Mouse (Mus musculus) urinary bladder, postnatal 10 days (tissue): ENCODE measurements around the gene Nfkbie.

Experiments
- DNase-seq: peaks from one replicate; pipeline ENCODE4 v3.0.0; 2022; ENCODE audit warnings: low spot score

Gene Nfkbie

DNA sequence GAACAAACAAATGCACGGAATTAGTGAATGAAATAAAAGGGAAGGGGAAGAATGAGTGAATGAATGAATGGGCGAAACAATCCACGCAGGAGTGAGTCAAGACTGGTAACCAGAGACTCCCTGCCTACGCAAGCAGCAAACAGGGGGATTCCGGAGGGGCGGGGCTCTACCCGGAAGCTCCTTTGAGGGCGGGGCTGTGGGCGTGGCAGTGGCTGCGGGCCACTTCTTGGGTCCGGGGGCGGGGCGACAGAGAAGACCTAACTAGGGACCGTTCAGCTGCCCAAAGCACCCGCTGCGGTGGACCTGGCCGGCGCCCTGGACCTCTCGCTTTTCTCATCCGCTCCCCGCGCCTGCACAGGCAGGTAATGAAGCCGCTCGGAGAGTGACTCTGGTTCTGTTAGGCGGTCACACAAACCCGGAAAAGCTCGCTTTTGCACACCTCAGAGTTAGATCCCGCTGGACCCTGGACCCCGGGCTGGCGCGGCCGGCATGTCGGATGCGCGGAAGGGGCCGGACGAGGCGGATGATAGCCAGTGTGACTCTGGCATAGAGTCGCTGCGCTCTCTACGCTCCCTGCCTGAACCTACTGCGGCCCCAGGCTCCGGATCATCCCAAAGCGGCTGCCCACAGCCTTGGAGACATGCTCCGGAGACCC is at the start of gene Nfkbie:
Gene Nfkbie (plus strand): TSS at position 252 of the 655 bp plus-strand sequence.
- DNase-seq: peak; percentile 72

DNA sequence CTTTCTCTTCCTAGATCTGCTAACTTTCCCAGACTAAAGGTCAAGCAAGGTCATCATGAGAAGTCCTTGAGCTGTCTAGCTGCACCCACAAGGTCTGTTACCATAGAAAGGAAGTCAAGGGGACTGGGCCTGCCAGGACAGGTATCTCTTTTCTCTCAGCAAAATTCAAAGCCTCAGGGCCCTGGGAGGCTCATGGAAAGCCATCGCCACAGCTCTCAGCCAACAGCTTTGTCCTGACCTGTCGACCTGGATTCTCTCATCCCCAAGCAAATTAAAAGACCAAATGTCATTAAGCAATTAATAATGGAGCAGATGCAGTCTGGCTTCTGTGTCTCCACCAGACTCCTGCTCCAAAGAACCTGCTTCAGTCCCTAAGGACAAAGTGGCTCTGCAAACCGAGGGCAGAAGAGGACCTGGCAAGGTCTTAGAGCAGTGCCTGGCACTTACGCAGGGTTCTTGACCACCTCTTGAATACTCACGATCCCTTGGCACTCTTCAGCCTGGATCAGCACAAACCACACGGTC is 49.5 kb upstream of the Nfkbie start:
- no peak for DNase-seq

DNA sequence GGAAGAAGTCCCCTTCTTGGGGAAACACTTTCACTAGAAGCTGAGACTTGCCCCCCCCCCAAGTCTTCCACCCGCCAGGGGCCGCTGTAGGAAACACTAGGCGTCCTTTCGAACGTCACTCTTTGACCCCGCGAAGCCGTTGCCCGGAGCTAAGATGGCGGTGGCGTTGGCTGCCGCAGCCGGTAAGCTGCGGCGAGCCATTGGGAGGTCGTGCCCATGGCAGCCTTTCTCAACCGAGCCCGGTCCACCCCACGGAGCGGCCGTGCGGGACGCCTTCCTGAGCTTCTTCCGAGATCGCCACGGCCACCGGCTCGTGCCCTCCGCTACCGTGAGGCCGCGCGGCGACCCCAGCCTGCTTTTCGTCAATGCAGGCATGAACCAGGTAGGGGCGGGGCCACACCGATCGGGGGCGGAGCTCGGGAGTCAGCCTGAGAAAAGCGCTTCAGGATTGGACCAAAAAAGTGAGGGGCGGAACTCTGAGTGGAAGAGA is 48.8 kb upstream of the Nfkbie start, which contains the start of gene Aars2:
Gene Aars2 (plus strand): TSS at position 142 of the 490 bp plus-strand sequence.
- DNase-seq: peak; percentile 82

DNA sequence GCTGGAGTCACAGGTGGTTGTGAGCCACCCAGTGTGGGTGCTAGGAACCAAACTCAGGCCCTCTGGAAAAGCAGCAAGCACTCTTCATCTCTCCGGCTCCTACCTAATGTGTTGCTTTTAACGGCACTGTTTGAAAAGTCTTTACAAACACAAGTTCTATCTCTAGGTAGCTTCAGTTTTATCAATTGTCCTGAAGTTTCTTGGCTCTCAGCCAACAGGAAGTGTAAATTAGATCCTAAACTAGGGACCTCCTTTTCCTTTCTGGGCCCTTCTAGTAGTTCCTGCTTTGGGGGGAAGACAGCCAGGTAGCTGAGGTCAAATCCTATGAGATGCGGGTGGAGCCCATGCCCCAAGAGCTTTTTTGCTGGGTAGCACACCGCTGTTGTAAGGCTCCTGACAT is 44.6 kb upstream of the Nfkbie start:
- no peak for DNase-seq

DNA sequence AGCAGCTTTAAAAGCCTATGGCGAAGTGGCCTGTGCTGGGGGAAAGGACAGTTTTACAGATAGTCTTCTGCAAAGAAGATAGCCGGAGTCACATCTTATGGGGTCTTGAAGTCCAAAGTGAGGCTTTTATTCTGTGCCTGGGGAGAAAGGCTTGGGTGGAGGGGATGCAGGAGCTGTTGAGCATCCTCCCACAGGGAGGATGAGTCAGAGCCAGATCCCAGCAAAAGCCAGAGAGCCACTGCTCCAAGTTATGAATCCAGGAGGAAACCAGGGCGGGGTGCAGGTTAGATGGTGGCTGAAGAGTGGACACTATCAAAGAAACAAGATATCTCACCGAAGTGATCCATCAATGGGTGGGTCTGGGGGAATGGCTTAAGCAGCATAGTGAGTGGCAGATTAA is 43.7 kb upstream of the Nfkbie start:
- DNase-seq: no peak

DNA sequence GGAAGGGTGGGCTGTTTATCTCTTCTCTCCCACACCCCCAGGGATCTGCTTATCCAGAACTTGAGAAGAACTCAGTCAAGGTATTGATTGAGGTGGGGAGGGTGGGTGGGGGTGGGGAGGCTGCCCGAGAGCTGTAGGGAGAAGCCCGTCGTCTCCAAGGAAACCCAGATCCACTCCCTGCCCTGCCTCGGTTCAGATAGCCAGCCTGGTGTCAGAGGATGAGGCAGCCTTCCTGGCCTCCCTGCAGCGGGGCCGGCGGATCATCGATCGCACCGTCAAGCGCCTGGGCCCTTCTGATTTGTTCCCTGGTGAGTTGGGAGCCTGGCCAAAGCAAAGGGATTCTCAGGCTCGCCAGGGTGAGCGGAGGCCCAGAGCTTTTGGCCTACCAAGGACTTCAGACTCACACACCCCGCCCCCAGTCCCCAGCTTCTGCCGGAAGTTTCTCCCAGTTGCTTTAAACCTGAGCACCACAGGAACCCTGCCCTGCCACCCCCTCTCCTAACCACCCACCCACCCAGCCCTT is 40.2 kb upstream of the Nfkbie start:
- DNase-seq: no peak

DNA sequence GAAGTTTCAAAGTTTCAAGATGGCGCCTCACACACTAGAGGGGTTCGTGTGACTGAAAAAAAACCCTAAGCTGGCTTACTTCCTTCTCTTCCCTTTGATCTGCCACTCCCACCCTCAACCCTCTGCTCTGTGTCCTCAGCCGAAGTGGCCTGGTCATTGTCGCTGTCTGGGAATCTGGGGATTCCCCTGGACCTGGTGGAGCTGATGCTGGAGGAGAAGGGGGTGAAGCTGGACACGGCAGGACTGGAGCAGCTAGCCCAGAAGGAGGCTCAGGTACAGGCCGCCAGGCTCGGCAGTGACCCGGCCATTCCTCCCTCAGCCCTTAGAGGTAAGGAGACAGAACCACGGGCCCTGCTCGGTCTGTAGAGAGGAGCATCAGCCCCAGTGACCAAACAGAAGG is 39.7 kb upstream of the Nfkbie start:
- DNase-seq: no peak

DNA sequence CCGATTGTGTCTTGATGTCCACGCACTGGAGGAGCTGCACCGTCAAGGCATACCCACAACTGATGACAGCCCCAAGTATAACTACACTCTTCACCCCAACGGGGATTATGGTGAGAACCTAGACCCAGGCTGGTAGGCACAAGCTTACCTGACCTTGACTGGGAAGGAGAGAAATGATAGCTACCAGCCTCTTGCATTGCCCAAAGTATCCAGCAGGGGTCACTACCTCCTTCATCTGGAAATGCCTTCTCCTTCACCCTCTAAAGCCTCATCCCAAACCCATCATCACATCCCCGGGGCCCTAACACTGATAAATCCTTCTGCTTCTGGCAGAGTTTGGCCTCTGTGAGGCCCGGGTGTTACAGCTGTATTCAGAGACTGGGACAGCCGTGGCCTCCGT is 39.0 kb upstream of the Nfkbie start:
- DNase-seq: peak; percentile 32

DNA sequence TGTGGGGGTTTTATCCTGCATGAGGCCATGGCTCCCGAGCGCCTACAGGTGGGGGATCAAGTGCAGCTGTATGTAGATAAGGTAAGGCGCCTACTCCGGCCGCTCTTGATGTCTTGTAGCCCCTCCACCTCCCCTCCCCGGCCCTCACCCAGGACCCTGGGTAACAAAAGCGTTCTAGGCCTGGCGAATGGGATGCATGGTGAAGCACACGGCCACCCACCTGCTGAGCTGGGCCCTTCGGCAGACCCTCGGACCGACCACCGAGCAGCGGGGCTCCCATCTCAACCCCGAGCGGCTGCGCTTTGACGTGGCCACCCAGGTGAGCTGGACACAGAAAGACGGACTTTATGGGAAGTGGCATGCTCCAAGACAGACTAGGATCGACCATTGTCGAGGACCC is 38.4 kb upstream of the Nfkbie start:
- DNase-seq: no peak

DNA sequence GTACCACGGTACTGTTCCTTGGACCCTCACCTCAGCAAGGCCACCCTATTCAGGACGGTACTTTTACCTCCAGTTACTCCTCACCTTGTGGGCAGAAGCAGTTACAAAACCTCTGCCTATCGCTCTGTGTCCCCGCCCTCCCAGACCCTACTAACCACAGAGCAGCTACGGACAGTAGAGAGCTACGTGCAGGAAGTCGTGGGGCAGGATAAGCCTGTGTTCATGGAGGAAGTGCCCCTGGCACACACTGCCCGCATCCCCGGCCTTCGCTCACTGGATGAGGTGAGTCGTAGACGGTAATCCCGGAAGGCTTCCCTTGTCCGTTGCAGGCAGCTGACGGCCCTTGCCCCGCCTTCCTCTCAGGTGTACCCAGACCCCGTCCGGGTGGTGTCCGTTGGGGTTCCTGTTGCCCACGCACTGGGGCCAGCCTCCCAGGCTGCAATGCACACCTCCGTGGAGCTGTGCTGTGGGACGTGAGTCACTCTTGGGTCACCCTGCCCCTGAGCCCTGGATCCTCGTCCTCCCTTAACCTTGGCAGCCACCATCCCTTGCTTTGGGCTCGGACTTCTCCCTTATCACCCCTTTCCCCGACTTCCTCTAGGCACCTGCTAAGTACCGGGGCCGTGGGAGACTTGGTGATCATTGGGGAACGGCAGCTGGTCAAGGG is 37.8 kb upstream of the Nfkbie start:
- no peak for DNase-seq

DNA sequence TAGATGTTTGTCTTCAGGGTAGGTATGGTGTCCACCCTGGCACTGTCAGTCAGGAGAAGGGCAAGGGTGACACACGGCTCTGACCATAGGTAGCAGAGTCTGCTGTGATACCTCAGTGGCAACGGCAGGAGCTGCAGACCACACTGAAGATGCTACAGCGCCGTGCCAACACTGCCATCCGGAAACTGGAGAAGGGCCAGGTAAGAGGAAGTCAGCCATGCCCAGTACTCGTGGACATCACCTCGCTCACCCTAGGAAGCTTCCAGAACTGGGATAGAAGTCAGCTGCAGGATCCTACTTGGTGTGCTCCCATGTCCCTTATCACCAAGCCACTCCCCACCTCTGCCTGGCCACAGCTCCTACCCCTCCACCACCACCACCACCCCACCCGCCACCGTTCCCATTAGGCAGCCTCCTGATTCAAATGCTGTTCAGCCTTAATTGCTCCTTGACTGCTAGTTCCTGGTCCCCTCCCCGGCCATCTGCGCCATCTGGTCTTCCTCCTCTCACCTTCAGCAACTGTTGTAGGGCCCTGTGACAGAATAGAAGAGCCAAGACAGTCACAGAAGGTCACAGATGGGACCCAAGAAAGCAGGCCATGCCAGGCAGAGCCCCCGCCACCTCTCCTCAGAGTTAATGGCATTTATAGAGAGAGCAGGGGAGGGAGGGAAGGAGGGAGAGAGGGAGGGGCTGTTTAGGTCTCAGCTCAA is 36.6 kb upstream of the Nfkbie start:
- no peak for DNase-seq

DNA sequence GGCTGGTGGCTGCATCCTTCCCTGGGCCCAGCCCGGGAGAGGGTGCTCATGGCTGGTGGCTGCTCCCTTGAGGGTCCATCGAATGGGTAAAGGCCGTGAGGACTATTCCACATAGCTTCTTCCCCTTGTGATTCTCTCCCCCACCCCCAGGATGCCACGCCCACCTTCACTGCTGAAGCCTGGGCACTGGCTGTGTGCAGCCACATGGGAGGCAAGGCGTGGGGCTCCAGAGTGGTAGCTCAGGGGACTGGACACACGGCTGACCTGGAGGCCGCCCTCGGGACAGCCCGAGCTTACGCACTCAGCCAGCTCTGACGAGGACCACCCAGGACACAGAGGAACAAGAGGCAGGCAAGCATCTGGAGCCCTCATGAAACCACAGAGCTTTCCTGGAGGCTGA is 35.4 kb upstream of the Nfkbie start:
- DNase-seq: no peak

DNA sequence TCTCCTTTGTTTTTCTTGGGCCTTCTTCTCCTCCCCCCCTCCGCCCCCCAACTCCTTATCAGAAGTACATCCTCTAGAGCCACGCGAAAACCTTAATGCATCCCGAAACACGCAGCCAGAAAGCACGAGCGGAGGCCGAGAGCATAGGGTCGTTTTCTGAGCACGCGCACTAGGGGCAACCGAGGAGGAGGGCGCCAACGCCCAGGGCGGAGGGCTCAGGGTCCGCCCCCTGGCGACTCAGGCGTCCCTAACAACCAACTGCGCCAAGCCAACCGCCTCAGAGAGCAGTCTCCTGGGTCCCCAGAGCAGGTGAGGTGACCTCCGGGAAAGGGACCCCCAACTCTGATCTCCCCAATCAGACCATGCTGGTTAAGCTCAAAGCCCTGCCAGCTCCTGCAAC is 32.2 kb upstream of the Nfkbie start, which contains the start of gene Tcte1:
Gene Tcte1 (plus strand): TSS at position 172 of the 400 bp plus-strand sequence.
- no peak for DNase-seq

DNA sequence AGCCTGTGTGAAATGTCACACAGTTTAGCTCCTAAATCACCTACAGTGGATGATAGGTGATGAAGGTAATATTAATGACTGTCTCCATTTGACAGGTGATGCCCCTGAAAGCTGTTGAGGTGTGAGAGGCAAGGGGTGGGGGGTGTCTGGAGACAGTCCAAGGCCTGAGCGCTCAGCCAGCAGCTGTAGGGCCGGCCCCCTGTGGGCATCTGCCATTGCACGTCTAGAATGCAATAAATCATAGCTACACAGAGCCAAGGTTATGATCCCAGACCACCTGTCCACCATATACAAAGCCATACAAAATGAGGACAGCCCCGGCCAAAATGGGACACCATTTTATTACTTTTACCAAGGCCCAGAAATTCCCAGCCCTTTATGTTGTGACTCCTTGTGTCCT is 30.5 kb upstream of the Nfkbie start:
- no peak for DNase-seq

DNA sequence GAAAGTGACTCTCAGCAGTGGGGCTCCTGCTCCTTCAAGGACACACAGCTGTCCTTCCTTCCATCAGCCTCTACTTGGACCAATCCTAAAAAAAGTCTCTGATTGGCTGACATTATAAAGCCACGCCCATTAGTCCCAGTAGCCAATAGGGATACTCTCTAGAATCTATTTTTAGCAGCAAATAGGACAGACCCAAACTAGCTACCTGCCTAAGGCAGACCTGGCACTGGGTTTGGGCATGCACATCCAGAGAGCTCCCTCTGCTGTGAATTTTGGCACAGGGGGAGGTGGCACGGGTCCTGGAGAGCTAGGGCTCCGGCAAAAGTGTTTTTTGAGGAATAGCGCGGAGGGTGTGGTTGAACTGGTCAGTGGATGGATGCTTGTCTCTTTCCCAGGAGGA is 28.9 kb upstream of the Nfkbie start:
- no peak for DNase-seq

DNA sequence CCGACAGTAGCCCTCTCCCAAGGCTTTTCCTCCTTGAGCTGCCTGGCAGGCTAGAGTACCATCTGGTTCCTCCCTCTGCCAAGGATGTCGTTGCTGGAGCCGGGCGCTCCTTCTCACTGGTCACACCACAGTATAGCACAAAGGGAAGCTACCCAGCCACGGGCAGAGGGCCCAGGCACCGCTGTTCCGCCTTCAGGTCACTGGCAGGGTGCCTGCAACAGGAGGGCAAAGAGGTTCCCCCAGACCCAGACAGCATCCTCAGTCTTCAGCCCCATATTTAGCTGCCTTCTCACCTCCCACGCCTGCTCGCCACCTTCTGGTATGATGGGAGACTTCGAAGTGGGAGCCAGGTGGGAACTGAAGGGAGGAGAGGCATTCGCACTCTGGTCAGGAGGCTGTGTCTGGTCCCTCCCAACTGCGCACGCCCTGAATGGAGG is 25.1 kb upstream of the Nfkbie start:
- DNase-seq: no peak

DNA sequence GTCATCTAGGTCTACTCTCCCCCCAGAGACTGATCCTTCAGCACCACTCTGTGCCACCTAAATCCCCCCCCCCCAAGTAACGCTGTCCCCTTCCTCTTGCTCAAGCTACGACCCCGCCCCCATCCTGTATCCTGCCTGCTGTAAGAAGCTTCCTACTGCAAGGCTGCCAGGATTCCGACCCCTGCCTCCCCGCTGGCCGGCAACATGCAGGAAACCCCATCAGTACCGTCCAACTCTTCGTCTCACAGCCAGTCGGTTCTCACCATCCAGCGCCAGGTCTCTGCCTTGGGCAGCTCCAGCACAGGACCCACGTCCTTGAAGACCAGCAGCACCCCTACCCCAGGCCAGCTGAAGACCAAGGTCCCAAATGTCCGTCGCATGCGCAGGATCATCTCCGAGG is 22.6 kb upstream of the Nfkbie start:
- no peak for DNase-seq

DNA sequence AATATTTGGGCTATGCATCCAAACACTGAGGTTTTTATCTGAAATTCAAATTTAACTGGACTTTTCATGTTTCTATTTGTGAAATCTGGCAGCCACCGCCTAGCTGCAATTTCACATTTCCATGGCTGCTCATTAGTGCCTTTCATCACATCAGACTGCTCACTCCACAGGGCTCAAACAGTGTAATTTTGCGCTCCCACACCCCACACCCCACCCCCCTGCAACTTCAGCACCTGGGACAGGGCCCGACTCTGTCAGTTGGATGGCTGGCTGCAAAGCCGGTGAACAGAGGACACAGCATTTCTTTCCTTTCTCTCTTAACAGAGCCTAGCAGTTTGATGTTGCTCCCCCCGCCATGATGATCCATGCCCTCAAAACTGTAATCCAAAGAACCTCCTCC is 19.2 kb upstream of the Nfkbie start:
- DNase-seq: no peak

DNA sequence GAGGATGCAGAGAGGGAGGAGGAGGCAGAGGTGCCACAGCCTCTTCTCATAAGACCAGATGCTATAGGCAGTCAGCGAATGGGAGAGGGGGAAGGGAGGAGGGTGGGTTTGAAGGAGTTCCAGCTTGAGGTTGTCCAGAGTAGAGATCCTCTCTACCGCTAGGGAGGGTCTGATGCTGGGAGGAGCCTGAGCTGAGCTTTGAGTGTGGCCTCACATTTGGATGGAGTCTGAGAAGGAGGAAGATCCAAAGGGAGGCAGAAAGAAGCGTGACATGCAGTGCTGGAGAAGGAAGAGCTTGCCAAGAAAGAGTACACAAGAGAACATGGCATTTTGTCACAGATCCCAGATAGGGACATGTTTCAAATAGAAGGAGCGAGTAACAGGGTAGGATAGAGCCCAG is 17.1 kb upstream of the Nfkbie start:
- no peak for DNase-seq

DNA sequence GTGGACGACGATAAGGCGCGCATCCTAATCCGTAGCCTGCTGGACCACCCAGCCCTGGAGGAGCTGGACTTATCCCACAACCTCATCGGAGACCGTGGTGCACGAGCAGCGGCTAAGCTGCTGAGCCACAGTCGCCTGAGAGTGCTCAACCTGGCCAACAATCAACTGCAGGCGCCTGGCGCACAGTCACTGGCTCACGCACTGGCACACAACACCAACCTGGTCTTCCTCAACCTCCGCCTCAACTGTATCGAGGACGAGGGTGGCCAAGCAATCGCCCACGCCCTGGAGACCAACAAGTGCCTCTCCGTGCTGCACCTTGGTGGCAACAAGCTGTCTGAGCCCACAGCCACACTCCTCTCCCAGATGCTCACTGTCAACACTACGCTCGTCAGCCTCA is 15.8 kb upstream of the Nfkbie start:
- no peak for DNase-seq

DNA sequence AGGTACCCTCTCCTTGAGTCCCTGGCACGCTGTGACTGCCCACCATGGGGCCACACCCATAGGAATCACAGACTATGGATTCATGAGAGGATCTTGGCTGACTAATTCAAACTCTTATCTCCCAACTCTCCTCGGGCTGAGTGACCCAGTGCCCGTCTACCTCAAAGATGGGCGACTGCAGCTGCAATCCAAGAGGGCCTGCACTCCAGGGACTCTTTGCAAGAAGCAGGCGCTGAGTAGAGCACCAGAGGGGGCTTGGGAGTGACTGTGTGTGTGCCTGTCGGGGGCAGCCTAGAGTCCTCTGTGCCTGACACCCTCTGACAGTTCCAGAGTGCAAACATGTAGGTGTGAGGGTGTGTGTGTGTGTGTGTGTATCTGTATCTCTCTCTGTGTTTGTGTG is 13.4 kb upstream of the Nfkbie start:
- no peak for DNase-seq

DNA sequence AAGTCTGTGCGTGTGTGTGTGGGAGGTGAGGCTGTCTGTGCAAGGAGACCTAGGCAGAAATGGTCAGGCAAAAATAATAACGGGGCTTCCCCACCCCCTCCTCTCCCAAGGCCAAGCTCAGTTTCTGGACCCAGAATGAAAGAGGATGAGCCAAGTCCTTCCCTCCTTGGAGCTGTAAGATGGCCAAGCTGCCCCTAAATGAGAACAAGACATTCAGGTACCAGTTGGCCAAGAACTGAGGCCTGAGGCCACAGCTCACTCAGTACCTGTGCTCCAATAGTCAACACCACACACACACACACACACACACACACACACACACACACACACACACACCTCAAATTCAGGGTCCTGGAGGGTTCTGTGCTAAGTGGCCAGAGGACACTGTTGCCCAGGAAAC is 12.8 kb upstream of the Nfkbie start:
- no peak for DNase-seq

DNA sequence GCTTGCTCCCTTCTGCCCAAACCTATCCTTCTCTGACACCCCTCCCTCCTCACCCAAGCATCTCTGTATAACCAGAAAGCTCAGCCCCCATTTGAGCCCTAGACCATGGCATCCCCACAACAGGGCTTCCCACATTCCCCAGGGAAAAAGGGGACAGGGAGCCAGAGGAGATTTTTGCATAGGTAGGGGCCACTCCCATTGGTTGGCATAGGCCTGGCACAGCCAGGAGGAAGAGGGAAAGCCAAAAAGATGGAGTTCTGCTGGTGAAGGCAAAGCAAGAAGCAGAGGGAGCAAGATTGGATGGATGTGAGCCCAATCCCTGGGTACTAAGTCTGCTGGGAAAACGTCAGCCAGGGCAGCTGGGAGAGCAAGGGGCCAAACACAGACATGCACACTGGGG is 12.4 kb upstream of the Nfkbie start:
- DNase-seq: no peak
